Mouse (Mus musculus) hindbrain, embryonic 11.5 days (tissue): Measurements from ENCODE around the gene Ifna11. TPM values are rescaled to one million over a fixed set of nuclear protein-coding genes. Genes with fewer than 3 reads are reported as not detected.
"Not testable (repeated sequence)": the region's sequence is repeated elsewhere in the genome, so short reads cannot be mapped to it uniquely, and the experiment has no call there.

Experiments
- ATAC-seq: fragments of 200-750 bp; cut with Nextera tagmentation; 2 replicates; pipeline ENCODE4 v1.8.0; 2017; ENCODE audit warnings: mild to moderate bottlenecking, moderate TSS enrichment, moderate library complexity; ENCODE audit not compliant: low FRiP score
- DNase-seq: peaks from one replicate; pipeline ENCODE4 v3.0.0-alpha.2; 2015; ENCODE audit warnings: low spot score
- H3K27ac ChIP-seq: fragments of 300-500 bp; sonication (generic); 2 replicates; pipeline ENCODE4 v1.5.1; 2014; ENCODE audit warnings: mild to moderate bottlenecking, low read depth, low read length
- H3K27me3 ChIP-seq: fragments of 300-500 bp; sonication (generic); 2 replicates; pipeline ENCODE4 v1.6.1; 2014; ENCODE audit warnings: mild to moderate bottlenecking, low read length, moderate library complexity, mixed read lengths; ENCODE audit not compliant: control insufficient read depth, insufficient read depth
- H3K36me3 ChIP-seq: fragments of 300-500 bp; sonication (generic); 2 replicates; pipeline ENCODE4 v1.6.1; 2014; ENCODE audit warnings: mild to moderate bottlenecking, low read length, moderate library complexity, mixed read lengths; ENCODE audit not compliant: control insufficient read depth, insufficient read depth
- H3K4me1 ChIP-seq: fragments of 300-500 bp; sonication (generic); replicated peaks from 2 replicates; pipeline ENCODE4 v1.6.1; 2014; ENCODE audit warnings: low read length, mixed read lengths; ENCODE audit not compliant: control insufficient read depth, insufficient read depth
- H3K4me2 ChIP-seq: fragments of 300-500 bp; sonication (generic); replicated peaks from 2 replicates; pipeline ENCODE4 v1.6.1; 2014; ENCODE audit warnings: mild to moderate bottlenecking, low read depth, low read length
- H3K4me3 ChIP-seq: fragments of 300-500 bp; sonication (generic); 2 replicates; pipeline ENCODE4 v1.5.1; 2014; ENCODE audit warnings: low read depth, low read length
- H3K9ac ChIP-seq: fragments of 300-500 bp; sonication (generic); 2 replicates; pipeline ENCODE4 v1.6.1; 2014; ENCODE audit warnings: low read depth, low read length
- H3K9me3 ChIP-seq: fragments of 300-500 bp; sonication (generic); 2 replicates; pipeline ENCODE4 v1.6.1; 2016; ENCODE audit warnings: low read length; ENCODE audit not compliant: control insufficient read depth
- WGBS: fragments of 180-500 bp; shearing (Covaris S2); extraction: QIAGEN DNeasy Blood & Tissue Kit; methylation state at CpG from one replicate; pipeline ENCODE4 v1.1.7; 2014; 5-methylcytosine and 5-hydroxymethylcytosine counted together
- polyA plus RNA-seq: library from polyadenylated mRNA; unstranded; fragments of >200 nt; fragmentation: Nextera tagmentation; extraction: Ambion mirVana; gene quantifications from 2 replicates; pipeline ENCODE4 v1.2.1, GENCODE M21; 2014

The Ifna11 gene
- polyA plus RNA-seq, 1 experiment from 2014 or later = not detected

DNA sequence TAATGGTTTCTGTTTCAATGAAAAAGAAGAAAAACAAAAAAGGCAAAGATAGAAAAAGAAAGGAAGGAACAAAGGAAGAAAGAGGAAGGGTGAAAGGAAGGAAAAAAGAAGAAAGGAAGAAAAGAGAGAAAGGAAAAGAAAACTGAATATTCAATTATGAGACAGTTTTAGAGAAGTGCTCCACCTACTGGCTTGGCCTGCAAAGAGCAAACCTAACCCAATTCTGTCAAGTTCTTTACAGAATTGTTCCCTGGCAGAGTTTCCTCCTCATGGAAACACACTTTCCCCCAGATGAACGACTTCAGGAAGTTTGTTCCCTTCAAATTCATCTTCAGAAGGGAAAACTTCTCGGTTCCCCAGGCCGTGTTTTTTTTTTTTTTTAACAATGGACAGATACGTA is 3.2 kb downstream of the Ifna11 start:
- Histone ChIP-seq H3K27me3 (no peaks in the 10 kb centered on the region), H3K4me3 (no peak overlapping the region), H3K9ac (no peak overlapping the region), H3K36me3 (no peaks in the 10 kb centered on the region), H3K27ac (no peak overlapping the region), H3K4me1 (no peaks in the 10 kb centered on the region), H3K4me2 (no peak overlapping the region), H3K9me3 (no peaks in the 10 kb centered on the region)
- ATAC-seq (no peak), DNase-seq (peak; percentile 27)
- WGBS = 27% methylated on average over 4 of the region's 4 CpGs

DNA sequence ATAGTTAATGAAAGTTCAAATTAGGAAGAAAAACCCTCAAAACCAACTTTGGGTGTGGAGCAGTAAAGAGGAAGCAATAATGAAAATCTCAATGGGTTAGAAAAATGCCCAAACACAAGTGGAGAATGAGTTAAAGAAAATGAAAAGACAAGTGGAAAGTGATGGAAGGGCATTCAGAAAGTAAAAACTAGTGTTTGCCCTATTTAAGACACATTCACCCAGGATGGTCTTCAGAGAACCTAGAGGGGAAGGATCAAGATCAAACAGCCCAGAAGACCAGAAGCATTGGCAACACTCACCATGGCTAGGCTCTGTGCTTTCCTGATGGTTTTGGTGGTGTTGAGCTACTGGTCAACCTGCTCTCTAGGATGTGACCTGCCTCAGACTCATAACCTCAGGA is 7.4 kb downstream of the Ifna11 start, which contains the start of gene Ifna6:
TSS of gene Ifna6 (plus strand) at position 301 of the 400 bp plus-strand sequence.
- not testable (repeated sequence) for H3K4me2 ChIP-seq, H3K4me1 ChIP-seq, H3K27ac ChIP-seq, H3K27me3 ChIP-seq, H3K9me3 ChIP-seq, DNase-seq, ATAC-seq, H3K36me3 ChIP-seq, H3K9ac ChIP-seq, H3K4me3 ChIP-seq

DNA sequence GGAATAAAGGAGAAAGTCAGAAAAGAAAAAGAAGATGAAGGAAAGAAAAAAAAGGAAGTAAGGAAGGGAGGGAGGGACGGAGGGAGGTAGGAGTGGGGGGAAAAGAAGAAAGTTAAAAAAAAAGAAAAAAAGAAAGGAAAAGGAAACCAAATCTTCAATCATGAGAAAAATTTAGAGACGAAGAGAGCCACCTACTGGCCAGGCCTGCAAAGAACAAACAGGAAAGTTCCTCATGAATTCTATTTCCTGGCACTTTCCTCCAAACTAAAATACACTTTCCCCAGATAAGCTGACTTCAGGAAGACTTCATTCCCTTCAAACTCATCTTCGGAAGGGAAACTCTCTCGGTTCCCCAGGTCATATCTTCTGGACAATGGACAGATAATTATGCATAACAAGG is 10.8 kb downstream of the Ifna11 start:
- peak; percentile 53 for DNase-seq
- H3K27ac ChIP-seq = no peak overlapping the region
- H3K9me3 ChIP-seq = no peaks in the 10 kb centered on the region
- H3K27me3 ChIP-seq = no peaks in the 10 kb centered on the region
- no peak overlapping the region for H3K4me3 ChIP-seq
- no peak overlapping the region for H3K4me2 ChIP-seq
- no peaks in the 10 kb centered on the region for H3K4me1 ChIP-seq
- ATAC-seq = no peak
- WGBS = 35% methylated on average over 4 of the region's 4 CpGs
- H3K9ac ChIP-seq = no peak overlapping the region
- H3K36me3 ChIP-seq = no peaks in the 10 kb centered on the region

DNA sequence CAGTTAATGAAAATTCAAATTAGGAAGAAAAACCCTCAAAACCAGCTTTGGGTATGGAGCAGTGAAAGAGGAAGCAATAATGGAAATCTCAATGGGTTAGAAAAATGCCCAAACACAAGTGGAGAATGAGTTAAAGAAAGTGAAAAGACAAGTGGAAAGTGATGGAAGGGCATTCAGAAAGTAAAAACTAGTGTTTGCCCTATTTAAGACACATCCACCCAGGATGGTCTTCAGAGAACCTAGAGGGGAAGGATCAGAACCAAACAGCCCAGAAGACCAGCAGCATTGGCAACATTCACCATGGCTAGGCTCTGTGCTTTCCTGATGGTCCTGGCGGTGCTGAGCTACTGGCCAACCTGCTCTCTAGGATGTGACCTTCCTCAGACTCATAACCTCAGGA is 15.5 kb downstream of the Ifna11 start, which contains the start of gene Ifna5:
TSS of gene Ifna5 (plus strand) at position 301 of the 400 bp plus-strand sequence.
- 93% methylated on average over 1 of the region's 1 CpGs for WGBS
- DNase-seq, H3K27me3 ChIP-seq, H3K4me1 ChIP-seq, H3K4me2 ChIP-seq, H3K4me3 ChIP-seq, H3K36me3 ChIP-seq, ATAC-seq, H3K9ac ChIP-seq, H3K27ac ChIP-seq, H3K9me3 ChIP-seq: not testable (repeated sequence)

DNA sequence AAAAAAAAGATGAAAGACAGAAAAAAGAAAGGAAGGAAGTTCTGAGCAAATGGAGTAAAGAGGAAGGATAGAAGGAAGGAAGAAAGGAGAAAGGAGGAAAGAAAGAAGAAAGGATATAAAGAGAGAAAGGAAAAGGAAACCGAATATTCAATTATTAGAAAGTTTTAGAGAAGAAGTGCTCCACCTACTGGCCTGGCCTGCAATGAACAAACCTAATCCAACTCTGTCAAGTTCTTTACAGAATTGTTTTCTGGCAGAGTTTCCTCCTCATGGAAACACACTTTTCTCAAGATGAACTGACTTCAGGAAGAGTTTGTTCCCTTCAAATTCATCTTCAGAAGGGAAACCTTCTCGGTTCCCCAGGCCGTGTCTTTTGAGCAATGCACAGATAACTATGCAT is 19.1 kb downstream of the Ifna11 start:
- H3K27me3 ChIP-seq = no peaks in the 10 kb centered on the region
- DNase-seq = peak; percentile 46
- H3K9ac ChIP-seq = no peak overlapping the region
- H3K9me3 ChIP-seq = no peaks in the 10 kb centered on the region
- no peaks in the 10 kb centered on the region for H3K4me1 ChIP-seq
- H3K27ac ChIP-seq = no peak overlapping the region
- no peak overlapping the region for H3K4me2 ChIP-seq
- no peak overlapping the region for H3K4me3 ChIP-seq
- no peak for ATAC-seq
- WGBS = 40% methylated on average over 3 of the region's 3 CpGs
- H3K36me3 ChIP-seq = no peaks in the 10 kb centered on the region

DNA sequence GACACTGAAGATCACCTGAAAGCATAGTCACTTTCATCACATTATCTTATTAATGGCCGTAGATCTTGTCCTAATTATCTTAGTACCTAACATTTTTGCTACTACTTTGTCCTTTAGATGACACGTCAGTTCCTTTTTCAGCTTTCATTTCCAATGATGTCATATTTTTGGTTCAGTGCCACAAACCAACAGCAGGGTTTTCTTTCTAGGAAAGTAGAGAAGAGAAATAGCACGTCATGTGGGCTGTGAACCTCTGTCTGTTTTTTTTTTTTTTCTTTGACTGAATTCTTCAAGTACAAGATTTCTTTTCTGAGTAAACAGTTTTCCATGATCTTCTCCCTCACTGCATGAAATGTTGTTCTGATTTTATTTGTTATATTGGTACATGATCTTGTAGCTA is 20.3 kb downstream of the Ifna11 start:
- Histone ChIP-seq H3K27me3 (no peaks in the 10 kb centered on the region), H3K4me3 (no peak overlapping the region), H3K4me2 (no peak overlapping the region), H3K9ac (no peak overlapping the region), H3K4me1 (no peaks in the 10 kb centered on the region), H3K27ac (no peak overlapping the region), H3K36me3 (no peaks in the 10 kb centered on the region), H3K9me3 (no peaks in the 10 kb centered on the region)
- ATAC-seq (no peak), DNase-seq (no peak)
- 85% methylated on average over 3 of the region's 3 CpGs for WGBS

DNA sequence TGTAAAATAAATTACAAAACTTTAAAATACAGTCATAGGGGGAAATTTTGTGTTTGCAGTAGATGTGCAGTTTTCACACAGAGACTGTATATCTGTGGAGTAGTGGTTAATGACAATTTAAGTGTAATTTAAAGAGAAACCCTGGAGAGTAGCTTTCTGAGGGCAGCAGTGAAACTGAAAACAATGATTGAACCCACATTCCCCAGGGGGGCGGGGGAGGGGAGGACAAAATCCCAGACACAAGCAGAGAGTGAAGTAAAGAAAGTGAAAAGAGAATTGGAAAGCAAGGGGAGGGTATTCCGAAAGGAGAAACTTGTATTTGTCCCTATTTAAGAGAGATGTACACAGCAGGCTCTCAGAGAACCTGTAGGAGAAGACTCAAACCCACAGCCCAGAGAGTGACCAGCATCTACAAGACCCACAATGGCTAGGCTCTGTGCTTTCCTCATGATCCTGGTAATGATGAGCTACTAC is 21.7 kb downstream of the Ifna11 start, which contains the start of gene Ifna4:
TSS of gene Ifna4 (plus strand) at position 424 of the 474 bp plus-strand sequence.
- Histone ChIP-seq H3K9ac (no peak within 1 kb of the TSS), H3K9me3 (no peaks in the 10 kb centered on the region), H3K27me3 (no peaks in the 10 kb centered on the region), H3K4me1 (no peaks in the 10 kb centered on the region), H3K27ac (no peak within 1 kb of the TSS), H3K4me3 (no peak within 1 kb of the TSS), H3K4me2 (no peak within 1 kb of the TSS), H3K36me3 (no peaks in the 10 kb centered on the region)
- DNase-seq = no peak
- 24% methylated on average over 2 of the region's 2 CpGs for WGBS
- no peak for ATAC-seq

DNA sequence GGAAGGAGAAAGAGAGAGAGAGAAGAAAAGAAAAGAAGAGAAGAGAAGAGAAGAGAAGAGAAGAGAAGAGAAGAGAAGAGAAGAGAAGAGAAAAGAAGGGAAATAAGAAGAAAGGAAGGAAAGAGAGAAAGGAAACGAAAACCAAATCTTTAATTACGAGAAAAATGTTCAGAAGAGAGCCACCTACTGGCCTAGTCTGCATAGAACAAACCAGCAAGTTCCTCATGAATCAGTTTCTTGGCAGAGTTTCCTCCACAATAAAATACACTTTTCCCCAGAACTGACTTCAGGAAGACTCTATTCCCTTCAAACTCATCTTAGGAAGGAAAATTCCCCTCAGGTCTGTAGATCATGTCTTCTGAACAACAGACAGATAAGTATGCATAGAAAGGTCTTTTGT is 25.6 kb downstream of the Ifna11 start:
- Histone ChIP-seq H3K36me3 (no peaks in the 10 kb centered on the region), H3K27ac (no peak overlapping the region), H3K9me3 (no peaks in the 10 kb centered on the region), H3K4me2 (no peak overlapping the region), H3K4me3 (no peak overlapping the region), H3K4me1 (no peaks in the 10 kb centered on the region), H3K9ac (no peak overlapping the region), H3K27me3 (no peaks in the 10 kb centered on the region)
- DNase-seq = no peak
- WGBS = 50% methylated on average over 2 of the region's 2 CpGs
- ATAC-seq = no peak

DNA sequence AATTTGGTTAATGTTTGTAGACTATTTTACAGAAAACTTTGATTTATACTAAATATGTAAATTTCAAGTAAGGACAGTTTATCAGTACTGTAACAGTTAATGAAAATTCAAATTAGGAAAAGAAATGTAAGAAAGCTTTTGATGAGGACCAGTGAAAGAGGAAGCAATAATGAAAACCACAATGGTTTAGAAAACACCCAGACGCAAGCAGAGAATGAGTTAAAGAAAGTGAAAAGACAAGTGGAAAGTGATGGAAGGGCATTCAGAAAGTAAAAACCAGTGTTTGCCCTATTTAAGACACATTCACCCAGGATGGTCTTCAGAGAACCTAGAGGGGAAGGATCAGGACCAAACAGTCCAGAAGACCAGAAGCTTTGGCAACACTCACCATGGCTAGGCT is 29.9 kb downstream of the Ifna11 start, which contains the start of gene Ifna1:
TSS of gene Ifna1 (plus strand) at position 390 of the 400 bp plus-strand sequence.
- DNase-seq = no peak
- Histone ChIP-seq H3K9me3 (no peaks in the 10 kb centered on the region), H3K4me3 (no peak within 1 kb of the TSS), H3K27me3 (no peaks in the 10 kb centered on the region), H3K4me2 (no peak within 1 kb of the TSS), H3K36me3 (no peaks in the 10 kb centered on the region), H3K27ac (no peak within 1 kb of the TSS), H3K9ac (no peak within 1 kb of the TSS), H3K4me1 (no peaks in the 10 kb centered on the region)
- ATAC-seq = no peak
- WGBS = 82% methylated on average over 1 of the region's 1 CpGs
